Mouse (Mus musculus) megakaryocyte progenitor cell, adult 5-6 weeks (primary cell): ENCODE measurements around the gene Olfr1101. TPM values are rescaled to one million over a fixed set of nuclear protein-coding genes. Genes with fewer than 3 reads are reported as not detected.

Source experiments
- ATAC-seq: replicated peaks from 2 replicates; pipeline ENCODE4 v1.8.0; 2016; ENCODE audit warnings: mild to moderate bottlenecking, moderate TSS enrichment, inconsistent platforms; ENCODE audit not compliant: poor library complexity
- total RNA-seq, 2 experiments: library from RNA; stranded (forward) in 1 of 2; stranded (reverse) in 1 of 2; fragments of 157-497, 149-512 nt in 1 of 2; fragments of 200-1000 nt in 1 of 2; gene quantifications; 2 replicates each; pipeline versions ENCODE4 v1.2.3 to v1.2.4; 2015 to 2017

Gene Olfr1101
- total RNA-seq (2015) (not detected in 2 replicates), total RNA-seq (2017) (not detected in 2 replicates)

DNA sequence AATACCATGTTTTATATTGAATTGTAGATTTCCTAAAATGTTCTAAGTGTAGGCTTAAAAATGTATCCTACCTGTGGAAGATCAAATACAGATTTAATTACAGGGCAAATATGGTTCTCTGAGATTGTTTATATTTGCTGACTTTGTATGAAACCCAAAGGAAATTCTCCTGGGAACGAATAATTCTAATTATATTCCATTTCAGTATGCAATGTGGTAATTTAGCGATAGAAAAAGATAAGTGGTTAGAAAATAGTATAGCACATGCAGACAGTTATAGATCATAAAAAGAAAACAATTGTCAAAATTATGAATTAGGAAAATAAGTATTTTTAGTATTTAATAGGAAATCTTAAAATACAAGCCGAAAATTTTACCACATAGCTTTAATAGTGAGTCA is at the start of gene Olfr1101:
TSS of gene Olfr1101 (minus strand) at position 101 of the 400 bp plus-strand sequence.
- ATAC-seq = no peak

DNA sequence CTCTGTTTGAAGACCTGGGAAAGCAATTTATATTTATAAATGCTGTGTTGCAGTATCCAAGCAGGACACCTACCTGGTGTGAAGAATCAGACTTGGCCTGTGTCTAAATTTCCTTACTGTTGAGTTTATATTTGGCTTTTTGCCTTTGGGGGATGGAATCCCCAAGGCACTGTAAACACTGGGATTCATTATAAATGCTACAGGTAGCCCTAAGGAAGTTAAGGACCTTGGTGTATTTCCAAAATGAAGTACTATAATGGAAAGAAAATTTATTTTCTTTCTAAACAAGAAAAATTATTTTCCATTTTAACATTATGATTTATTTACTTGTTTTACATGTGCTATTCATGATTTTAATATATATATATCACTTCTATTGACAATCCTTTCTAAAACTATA is 45.4 kb upstream of the Olfr1101 start, which contains the start of gene Olfr1105:
TSS of gene Olfr1105 (minus strand) at position 101 of the 400 bp plus-strand sequence.
- ATAC-seq = no peak

DNA sequence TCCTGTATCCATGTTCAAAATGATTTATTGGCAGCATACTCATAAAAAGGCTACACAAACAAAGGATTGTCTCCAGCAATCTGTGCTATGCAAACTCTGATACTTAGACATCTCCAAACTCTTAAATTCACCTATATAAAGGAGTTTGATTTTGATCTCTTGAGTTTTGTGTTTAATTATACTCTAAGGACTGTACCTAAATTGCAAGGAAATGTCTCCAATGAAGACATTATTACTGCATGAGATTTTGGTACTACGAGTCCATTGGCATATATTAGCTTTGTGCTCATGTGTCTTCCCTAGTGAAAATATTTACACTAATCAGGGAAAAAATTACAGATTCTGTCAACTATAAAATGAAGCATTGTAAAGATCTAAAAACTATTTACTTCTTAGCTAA is 36.0 kb upstream of the Olfr1101 start, which contains the start of gene Olfr1104:
TSS of gene Olfr1104 (minus strand) at position 101 of the 400 bp plus-strand sequence.
- no peak for ATAC-seq

DNA sequence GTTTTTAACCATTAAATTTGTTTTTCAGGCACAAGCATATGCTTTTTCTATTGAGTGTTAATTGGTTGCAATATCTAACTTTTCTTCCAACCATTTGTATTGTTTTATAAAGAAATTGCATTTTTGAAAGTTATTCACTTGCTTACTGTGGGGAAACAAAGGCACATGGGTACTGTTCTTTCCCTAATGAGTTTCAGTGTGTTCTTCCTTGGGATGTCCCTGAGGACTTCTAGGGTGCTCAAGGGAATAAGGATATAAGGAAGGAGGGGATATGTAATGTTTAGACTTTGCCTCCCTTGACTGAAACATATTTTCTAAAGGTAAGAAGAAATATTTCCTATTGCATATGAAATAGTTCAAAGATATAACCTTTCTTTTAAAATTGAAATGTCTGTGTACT is 7.1 kb upstream of the Olfr1101 start, which contains the start of gene Olfr1102:
TSS of gene Olfr1102 (plus strand) at position 301 of the 400 bp plus-strand sequence.
- ATAC-seq = no peak

DNA sequence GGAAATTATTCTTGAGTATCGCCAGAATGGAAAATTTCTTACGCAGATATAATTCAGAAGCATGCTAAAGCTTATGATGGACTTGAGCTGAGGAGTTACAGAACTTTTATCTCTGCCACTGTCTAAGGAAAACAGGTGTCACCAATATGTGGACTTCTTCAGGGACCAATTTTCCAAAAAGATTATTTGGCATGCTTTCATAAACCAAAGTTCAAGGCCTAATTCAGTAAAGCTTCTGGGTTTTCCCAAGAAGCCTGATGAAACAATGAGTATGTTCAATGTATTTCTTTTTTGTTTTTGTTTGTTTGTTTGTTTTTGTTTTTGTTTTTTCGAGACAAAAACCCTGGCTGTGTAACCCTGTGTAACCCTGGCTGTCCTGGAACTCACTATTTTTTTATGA is 11.2 kb downstream of the Olfr1101 start, which contains the start of gene Olfr1100:
TSS of gene Olfr1100 (minus strand) at position 101 of the 400 bp plus-strand sequence.
- ATAC-seq = no peak

DNA sequence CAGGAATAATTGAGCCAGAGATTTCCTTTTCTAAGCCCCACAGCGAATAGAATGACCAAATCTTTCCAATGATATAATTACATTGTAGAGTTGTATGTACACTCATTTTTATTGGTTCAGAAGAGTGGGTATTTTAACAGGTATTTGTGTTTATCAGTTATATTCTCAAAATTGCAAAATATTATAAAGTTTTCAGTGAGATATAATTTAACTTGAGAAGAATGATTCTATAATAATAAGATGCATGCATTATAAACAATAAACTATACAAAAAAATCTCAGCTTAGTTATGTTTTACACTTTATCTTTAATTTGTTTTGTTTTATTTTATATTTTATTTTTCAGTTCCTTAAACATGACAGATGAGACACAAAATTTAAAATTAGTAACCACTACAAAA is 30.4 kb downstream of the Olfr1101 start, which contains the start of gene Olfr1099:
TSS of gene Olfr1099 (minus strand) at position 101 of the 400 bp plus-strand sequence.
- no peak for ATAC-seq

Other genes with a start within 250 kb of the Olfr1101 start
- gene Olfr1090, start 232.2 kb downstream of the Olfr1101 start, total RNA-seq (2015) = not detected in 2 replicates
- gene Olfr1090, start 232.2 kb downstream of the Olfr1101 start, total RNA-seq (2017) = not detected in 2 replicates
- gene Olfr1093, start 208.7 kb downstream of the Olfr1101 start, total RNA-seq (2015) = not detected in 2 replicates
- not detected in 2 replicates for gene Olfr1093, start 208.7 kb downstream of the Olfr1101 start, total RNA-seq (2017)
- not detected in 2 replicates for gene Olfr141, start 181.2 kb downstream of the Olfr1101 start, total RNA-seq (2015)
- gene Olfr141, start 181.2 kb downstream of the Olfr1101 start, total RNA-seq (2017) = not detected in 2 replicates
- not detected in 2 replicates for gene Olfr1094, start 166.6 kb downstream of the Olfr1101 start, total RNA-seq (2015)
- not detected in 2 replicates for gene Olfr1094, start 166.6 kb downstream of the Olfr1101 start, total RNA-seq (2017)
- gene Olfr1095, start 139.5 kb downstream of the Olfr1101 start, total RNA-seq (2015) = not detected in 2 replicates
- gene Olfr1095, start 139.5 kb downstream of the Olfr1101 start, total RNA-seq (2017) = not detected in 2 replicates
- not detected in 2 replicates for gene Gm13723, start 116.4 kb downstream of the Olfr1101 start, total RNA-seq (2015)
- not detected in 2 replicates for gene Gm13723, start 116.4 kb downstream of the Olfr1101 start, total RNA-seq (2017)
- not detected in 2 replicates for gene Olfr1097, start 99.0 kb downstream of the Olfr1101 start, total RNA-seq (2015)
- gene Olfr1097, start 99.0 kb downstream of the Olfr1101 start, total RNA-seq (2017) = not detected in 2 replicates
- not detected in 2 replicates for gene Olfr1098, start 66.7 kb downstream of the Olfr1101 start, total RNA-seq (2015)
- gene Olfr1098, start 66.7 kb downstream of the Olfr1101 start, total RNA-seq (2017) = not detected in 2 replicates
- gene Olfr1099, start 30.5 kb downstream of the Olfr1101 start, total RNA-seq (2015) = not detected in 2 replicates
- gene Olfr1099, start 30.5 kb downstream of the Olfr1101 start, total RNA-seq (2017) = not detected in 2 replicates
- gene Olfr1100, start 11.3 kb downstream of the Olfr1101 start, total RNA-seq (2015) = not detected in 2 replicates
- gene Olfr1100, start 11.3 kb downstream of the Olfr1101 start, total RNA-seq (2017) = not detected in 2 replicates
- gene Olfr1102, start 7.2 kb upstream of the Olfr1101 start, total RNA-seq (2015) = not detected in 2 replicates
- gene Olfr1102, start 7.2 kb upstream of the Olfr1101 start, total RNA-seq (2017) = not detected in 2 replicates
- gene Olfr1104, start 35.9 kb upstream of the Olfr1101 start, total RNA-seq (2015) = not detected in 2 replicates
- not detected in 2 replicates for gene Olfr1104, start 35.9 kb upstream of the Olfr1101 start, total RNA-seq (2017)
- gene Olfr1105, start 45.3 kb upstream of the Olfr1101 start, total RNA-seq (2015) = not detected in 2 replicates
- not detected in 2 replicates for gene Olfr1105, start 45.3 kb upstream of the Olfr1101 start, total RNA-seq (2017)
- gene Olfr1106, start 61.1 kb upstream of the Olfr1101 start, total RNA-seq (2015) = not detected in 2 replicates
- not detected in 2 replicates for gene Olfr1106, start 61.1 kb upstream of the Olfr1101 start, total RNA-seq (2017)
- gene Olfr1107, start 84.6 kb upstream of the Olfr1101 start, total RNA-seq (2015) = not detected in 2 replicates
- not detected in 2 replicates for gene Olfr1107, start 84.6 kb upstream of the Olfr1101 start, total RNA-seq (2017)
- gene Olfr1109, start 104.8 kb upstream of the Olfr1101 start, total RNA-seq (2015) = not detected in 2 replicates
- not detected in 2 replicates for gene Olfr1109, start 104.8 kb upstream of the Olfr1101 start, total RNA-seq (2017)
- gene Olfr259, start 123.3 kb upstream of the Olfr1101 start, total RNA-seq (2015) = not detected in 2 replicates
- gene Olfr259, start 123.3 kb upstream of the Olfr1101 start, total RNA-seq (2017) = not detected in 2 replicates
- gene Olfr1110, start 149.1 kb upstream of the Olfr1101 start, total RNA-seq (2015) = not detected in 2 replicates
- gene Olfr1110, start 149.1 kb upstream of the Olfr1101 start, total RNA-seq (2017) = not detected in 2 replicates
- gene Olfr1111, start 161.4 kb upstream of the Olfr1101 start, total RNA-seq (2015) = not detected in 2 replicates
- not detected in 2 replicates for gene Olfr1111, start 161.4 kb upstream of the Olfr1101 start, total RNA-seq (2017)
- not detected in 2 replicates for gene Olfr1112, start 196.6 kb upstream of the Olfr1101 start, total RNA-seq (2015)
- gene Olfr1112, start 196.6 kb upstream of the Olfr1101 start, total RNA-seq (2017) = not detected in 2 replicates
- not detected in 2 replicates for gene Olfr1113, start 217.7 kb upstream of the Olfr1101 start, total RNA-seq (2015)
- not detected in 2 replicates for gene Olfr1113, start 217.7 kb upstream of the Olfr1101 start, total RNA-seq (2017)